ENCODE assay signal across 27 mouse cellular contexts in the genomic region with DNA sequence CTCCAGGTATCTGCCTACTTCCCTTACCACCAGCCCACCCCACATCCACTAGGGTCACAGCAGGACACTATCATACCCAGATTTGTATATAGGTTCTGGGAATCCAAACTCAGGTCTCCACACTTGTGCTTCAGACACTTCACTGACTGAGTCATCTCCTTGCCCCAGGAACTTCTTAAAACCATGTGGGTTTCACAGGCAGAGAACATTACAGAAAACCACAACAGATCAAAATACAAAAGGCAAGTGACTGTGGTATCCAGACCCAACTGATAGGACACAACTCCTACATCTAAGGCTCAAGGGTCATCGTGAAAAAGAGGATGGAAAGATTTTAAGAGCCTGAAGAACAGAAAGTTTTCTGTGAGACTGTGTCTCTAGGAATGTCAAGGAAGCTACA.
"Had no signal": no experiment of that assay in that cellular context is flagged by ENCODE, and none has a peak within 500 bp of the region (broad histone marks: within the 10 kb centered on the region; RNA-seq: fewer than 3 reads in every experiment).

No protein-coding gene starts in this region.

- DNase-seq: gastrocnemius, adult 2 months; gastrocnemius, postnatal 10 days; gastrocnemius, postnatal 25 days; heart, adult 2 months; heart, postnatal 10 days; heart, postnatal 4 days; kidney, adult 18-20 months; kidney, adult 8-10 months; kidney, postnatal 10 days; kidney, postnatal 25 days; kidney, postnatal 4 days; liver had no signal

- H3K4me2 ChIP-seq: heart, embryonic 12.5 days; hindbrain, embryonic 12.5 days; hindbrain, embryonic 14.5 days; intestine, embryonic 15.5 days; limb, embryonic 12.5 days had no signal

- H3K27me3 ChIP-seq: heart, embryonic 12.5 days; hindbrain, embryonic 12.5 days; intestine, embryonic 15.5 days; limb, embryonic 12.5 days; liver, embryonic 12.5 days had no signal

- H3K4me1 ChIP-seq: intestine, embryonic 15.5 days had no signal

- ATAC-seq: hindbrain, embryonic 16.5 days; inflammation-experienced regulatory T-cells, adult 6 months; intestine, embryonic 15.5 days; intestine, postnatal 0 days; liver, embryonic 12.5 days had no signal

- H3K4me3 ChIP-seq: gastrocnemius, adult 2 months; heart, adult 2 months; heart, embryonic 10.5 days; heart, embryonic 12.5 days; hindbrain, embryonic 10.5 days; hindbrain, embryonic 12.5 days; intestine, embryonic 15.5 days; layer of hippocampus, adult 2 months; left cerebral cortex, adult 2 months; limb, embryonic 10.5 days; limb, embryonic 12.5 days; liver, embryonic 12.5 days had no signal

- H3K9me3 ChIP-seq: heart, embryonic 10.5 days; heart, embryonic 12.5 days; hindbrain, embryonic 10.5 days; hindbrain, embryonic 12.5 days; intestine, embryonic 15.5 days; limb, embryonic 10.5 days; limb, embryonic 12.5 days; liver, embryonic 12.5 days had no signal

- H3K27ac ChIP-seq: gastrocnemius, adult 2 months; heart, adult 2 months; heart, embryonic 10.5 days; hindbrain, embryonic 10.5 days; hindbrain, embryonic 12.5 days; hindbrain, embryonic 14.5 days; intestine, embryonic 15.5 days; layer of hippocampus, adult 2 months; left cerebral cortex, adult 2 months; limb, embryonic 10.5 days; limb, embryonic 12.5 days; liver, embryonic 12.5 days; liver, embryonic 14.5 days had no signal

- H3K9ac ChIP-seq: heart, embryonic 12.5 days; hindbrain, embryonic 12.5 days; hindbrain, embryonic 14.5 days; intestine, embryonic 15.5 days; limb, embryonic 12.5 days; liver, embryonic 12.5 days; liver, embryonic 14.5 days had no signal
